Mouse (Mus musculus) kidney, embryonic 16.5 days (tissue): ENCODE results near the gene Lrif1. TPM values are rescaled to one million over a fixed set of nuclear protein-coding genes. Genes with fewer than 3 reads are reported as not detected.
"Not testable (repeated sequence)": the region's sequence is repeated elsewhere in the genome, so short reads cannot be mapped to it uniquely, and the experiment has no call there.

Experiments used
- ATAC-seq: fragments of 200-750 bp; cut with Nextera tagmentation; 2 replicates; pipeline ENCODE4 v1.8.0; 2017; ENCODE audit warnings: moderate TSS enrichment; ENCODE audit not compliant: low FRiP score, low TSS enrichment
- H3K27ac ChIP-seq: fragments of 300-500 bp; sonication (generic); 2 replicates; pipeline ENCODE4 v1.5.1; 2014; ENCODE audit warnings: low read length
- H3K27me3 ChIP-seq: fragments of 300-500 bp; sonication (generic); 2 replicates; pipeline ENCODE4 v1.6.1; 2014; ENCODE audit warnings: low read length, control low read depth, mixed read lengths; ENCODE audit not compliant: insufficient read depth
- H3K36me3 ChIP-seq: fragments of 300-500 bp; sonication (generic); 2 replicates; pipeline ENCODE4 v1.6.1; 2014; ENCODE audit warnings: low read length, control low read depth, mixed read lengths; ENCODE audit not compliant: insufficient read depth
- H3K4me1 ChIP-seq: fragments of 300-500 bp; sonication (generic); 2 replicates; pipeline ENCODE4 v1.6.1; 2014; ENCODE audit warnings: low read length, control low read depth, mixed read lengths; ENCODE audit not compliant: insufficient read depth
- H3K4me2 ChIP-seq: fragments of 300-500 bp; sonication (generic); replicated peaks from 2 replicates; pipeline ENCODE4 v1.6.1; 2014; ENCODE audit warnings: low read depth, low read length
- H3K4me3 ChIP-seq: fragments of 300-500 bp; sonication (generic); 2 replicates; pipeline ENCODE4 v1.5.1; 2014; ENCODE audit warnings: mild to moderate bottlenecking, low read length
- H3K9ac ChIP-seq: fragments of 300-500 bp; sonication (generic); replicated peaks from 2 replicates; pipeline ENCODE4 v1.6.1; 2014; ENCODE audit warnings: low read length
- H3K9me3 ChIP-seq: fragments of 300-500 bp; sonication (generic); 2 replicates; pipeline ENCODE4 v1.6.1; 2016; ENCODE audit warnings: low read length, control low read depth
- WGBS: fragments of 180-500 bp; shearing (Covaris S2); extraction: QIAGEN DNeasy Blood & Tissue Kit; methylation state at CpG from one replicate; pipeline ENCODE4 v1.1.7; 2014; 5-methylcytosine and 5-hydroxymethylcytosine counted together
- polyA plus RNA-seq: library from polyadenylated mRNA; unstranded; fragments of >200 nt; fragmentation: Nextera tagmentation; extraction: Ambion mirVana; gene quantifications from 2 replicates; pipeline ENCODE4 v1.2.1, GENCODE M21; 2015

Lrif1 gene
- 13.7 and 14.5 TPM in 2 replicates for polyA plus RNA-seq

- ATAC-seq, result peak; percentile 98
- peak within 1 kb of the TSS; percentile 71 for H3K27ac ChIP-seq
- under 1% methylated on average over 20 of the region's 20 CpGs for WGBS
- no peaks in the 10 kb centered on the region for H3K9me3 ChIP-seq
- peak within 1 kb of the TSS; percentile 76 for H3K9ac ChIP-seq
- peak within 1 kb of the TSS; percentile 68 for H3K4me3 ChIP-seq
- no peaks in the 10 kb centered on the region for H3K36me3 ChIP-seq
- peak within 1 kb of the TSS; percentile 78 for H3K4me2 ChIP-seq
- no peaks in the 10 kb centered on the region for H3K27me3 ChIP-seq
- no peaks in the 10 kb centered on the region for H3K4me1 ChIP-seq
Measured at GRCm38 (mm10) chr3:106684830-106685229, at the start of gene Lrif1. TSS of gene Lrif1 (plus strand) at chr3:106684987.

DNA sequence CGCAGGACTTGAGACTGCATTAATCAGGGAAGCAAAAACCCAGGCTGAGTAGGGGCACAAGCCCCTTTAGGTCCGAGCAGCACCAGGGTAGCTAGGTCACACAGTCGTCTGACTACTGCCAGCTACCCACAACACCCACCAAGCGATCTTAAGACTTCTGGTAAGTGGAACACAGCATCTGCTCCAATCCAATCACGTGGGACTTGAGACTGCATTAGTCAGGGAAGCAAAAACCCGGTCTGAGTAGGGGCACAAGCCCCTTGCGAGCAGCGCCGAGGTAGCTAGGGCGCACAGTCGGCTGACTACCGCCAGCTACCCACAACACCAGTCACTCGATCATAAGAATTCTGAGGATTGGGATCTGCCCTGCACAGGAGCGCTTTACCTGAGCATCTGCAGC lies 12.0 kb upstream of the Lrif1 start:
- not testable (repeated sequence) for H3K4me1 ChIP-seq, H3K4me2 ChIP-seq, H3K9ac ChIP-seq, H3K4me3 ChIP-seq, ATAC-seq, H3K36me3 ChIP-seq, H3K27me3 ChIP-seq, H3K9me3 ChIP-seq, H3K27ac ChIP-seq
- WGBS, result 72% methylated on average over 14 of the region's 14 CpGs

- Histone ChIP-seq H3K9me3 (no peaks in the 10 kb centered on the region), H3K27me3 (no peaks in the 10 kb centered on the region), H3K4me3 (peak overlapping the region; percentile 68), H3K36me3 (no peaks in the 10 kb centered on the region), H3K27ac (no peak overlapping the region), H3K4me1 (no peaks in the 10 kb centered on the region), H3K9ac (no peak overlapping the region), H3K4me2 (peak overlapping the region; percentile 78)
- no peak for ATAC-seq
- WGBS, result 26% methylated on average over 1 of the region's 1 CpGs
Measured at GRCm38 (mm10) chr3:106685381-106685780, 594 bp downstream of the Lrif1 start.

- Histone ChIP-seq H3K36me3 (no peaks in the 10 kb centered on the region), H3K4me2 (peak overlapping the region; percentile 65), H3K27me3 (no peaks in the 10 kb centered on the region; the same call in 1 of the 2 replicates), H3K27ac (peak overlapping the region; percentile 97), H3K4me3 (peak overlapping the region; percentile 79), H3K4me1 (no peaks in the 10 kb centered on the region), H3K9ac (peak overlapping the region; percentile 77), H3K9me3 (no peaks in the 10 kb centered on the region)
- 2% methylated on average over 30 of the region's 31 CpGs for WGBS
- peak; percentile 99 for ATAC-seq
Measured at GRCm38 (mm10) chr3:106721397-106722027, 36.7 kb downstream of the Lrif1 start.

DNA sequence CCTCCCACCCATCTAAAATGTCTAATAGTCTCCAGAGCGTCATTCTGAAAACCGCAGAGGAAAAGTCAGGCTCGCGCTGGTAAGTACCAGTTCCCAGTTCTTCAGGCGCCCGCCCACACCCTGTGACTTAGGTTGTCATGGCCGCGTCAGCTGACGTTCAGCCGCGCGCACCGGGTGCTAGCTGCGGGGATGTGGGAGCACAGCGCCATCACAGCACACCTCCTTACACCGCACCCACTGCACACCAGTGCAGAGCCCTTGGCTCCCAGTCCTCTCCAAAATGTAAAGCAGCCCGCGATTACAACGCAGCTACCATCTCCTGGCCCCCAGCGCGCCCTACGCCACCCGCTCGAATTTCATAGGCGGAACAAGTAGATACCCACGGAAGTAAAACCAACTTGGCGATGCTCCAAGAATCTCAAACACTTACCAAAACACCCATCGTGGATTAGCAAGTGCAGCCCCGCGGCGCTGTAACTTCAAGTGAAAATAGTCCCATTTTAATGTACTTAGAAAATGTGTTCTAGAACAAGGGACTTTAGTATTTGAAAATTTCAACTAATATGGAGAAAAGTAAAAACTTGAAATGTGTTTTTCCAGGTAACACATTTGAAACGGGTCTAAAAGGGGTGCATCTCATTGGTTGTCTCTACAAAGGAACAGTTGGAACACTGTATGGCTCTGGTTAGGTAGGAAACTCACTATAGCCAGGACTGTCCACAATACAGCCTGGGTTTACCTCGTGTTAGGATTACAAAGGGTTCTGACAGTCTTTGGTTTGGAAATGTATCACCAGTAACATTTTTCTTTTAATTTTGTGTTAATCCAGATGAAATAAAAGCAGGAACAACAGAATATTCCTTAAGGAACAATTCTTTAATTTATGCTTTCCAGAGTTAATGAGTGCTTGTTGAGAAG lies 37.5 kb downstream of the Lrif1 start:
- ATAC-seq, result peak; percentile 96
- Histone ChIP-seq H3K9ac (peak overlapping the region; percentile 77), H3K27ac (peak overlapping the region; percentile 97), H3K36me3 (no peaks in the 10 kb centered on the region), H3K9me3 (peaks cover 5% of the 10 kb centered on the region), H3K4me1 (no peaks in the 10 kb centered on the region), H3K27me3 (no peaks in the 10 kb centered on the region; the same call in 1 of the 2 replicates), H3K4me3 (peak overlapping the region; percentile 79), H3K4me2 (peak overlapping the region; percentile 65)
- WGBS, result 1% methylated on average over 33 of the region's 33 CpGs

GRCm38 (mm10) chr3:106755898-106756297 lies 71.1 kb downstream of the Lrif1 start:
- Histone ChIP-seq H3K4me2 (no peak overlapping the region), H3K36me3 (no peaks in the 10 kb centered on the region), H3K9me3 (no peaks in the 10 kb centered on the region), H3K4me3 (no peak overlapping the region), H3K9ac (no peak overlapping the region), H3K4me1 (no peaks in the 10 kb centered on the region), H3K27ac (no peak overlapping the region), H3K27me3 (no peaks in the 10 kb centered on the region)
- 62% methylated on average over 1 of the region's 1 CpGs for WGBS
- ATAC-seq, result no peak

DNA sequence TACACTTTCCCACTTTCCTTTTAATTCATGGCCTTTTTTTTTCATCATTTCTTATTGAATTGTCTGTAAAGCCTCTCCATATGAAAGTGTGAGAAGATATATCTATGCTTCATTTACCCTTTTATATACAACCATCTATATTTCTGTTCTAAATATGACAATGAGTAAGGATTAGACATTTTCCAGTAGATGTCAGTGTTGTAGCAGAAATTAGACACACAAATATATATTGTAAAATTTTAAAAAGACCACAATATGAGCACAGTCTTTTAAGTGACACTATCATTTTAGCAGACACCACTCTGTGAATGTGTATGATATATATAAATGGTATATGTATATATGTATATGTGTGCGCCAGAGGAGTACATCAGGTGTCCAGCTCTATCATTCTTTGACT lies 87.0 kb downstream of the Lrif1 start:
- no peak overlapping the region for H3K4me2 ChIP-seq
- no peak for ATAC-seq

GRCm38 (mm10) chr3:106785130-106785529 lies 100.3 kb downstream of the Lrif1 start:
- Histone ChIP-seq H3K9me3 (no peaks in the 10 kb centered on the region), H3K9ac (no peak overlapping the region), H3K4me3 (no peak overlapping the region), H3K4me2 (no peak overlapping the region), H3K27me3 (no peaks in the 10 kb centered on the region), H3K27ac (no peak overlapping the region), H3K4me1 (no peaks in the 10 kb centered on the region), H3K36me3 (no peaks in the 10 kb centered on the region)
- WGBS, result 74% methylated on average over 3 of the region's 3 CpGs
- ATAC-seq, result no peak

More for the DNA sequence above, 87.0 kb downstream of the Lrif1 start:
- no peaks in the 10 kb centered on the region for H3K36me3 ChIP-seq
- H3K27ac ChIP-seq, result no peak overlapping the region
- H3K27me3 ChIP-seq, result no peaks in the 10 kb centered on the region
- no peak overlapping the region for H3K9ac ChIP-seq
- H3K4me3 ChIP-seq, result no peak overlapping the region
- no peaks in the 10 kb centered on the region for H3K9me3 ChIP-seq
- no peaks in the 10 kb centered on the region for H3K4me1 ChIP-seq
- WGBS, result 88% methylated on average over 1 of the region's 1 CpGs
